Mouse (Mus musculus) stomach, postnatal 0 days (tissue): ENCODE results near the gene Taf8.

Source experiments
- CTCF ChIP-seq: IDR thresholded peaks from 2 replicates; pipeline ENCODE4 v1.5.1; 2016; ENCODE audit warnings: antibody characterized with exemption, low read depth, mild to moderate bottlenecking, moderate library complexity
- EP300 ChIP-seq: optimal IDR thresholded peaks from 2 replicates; pipeline ENCODE3; 2016; ENCODE audit warnings: antibody characterized with exemption

DNA sequence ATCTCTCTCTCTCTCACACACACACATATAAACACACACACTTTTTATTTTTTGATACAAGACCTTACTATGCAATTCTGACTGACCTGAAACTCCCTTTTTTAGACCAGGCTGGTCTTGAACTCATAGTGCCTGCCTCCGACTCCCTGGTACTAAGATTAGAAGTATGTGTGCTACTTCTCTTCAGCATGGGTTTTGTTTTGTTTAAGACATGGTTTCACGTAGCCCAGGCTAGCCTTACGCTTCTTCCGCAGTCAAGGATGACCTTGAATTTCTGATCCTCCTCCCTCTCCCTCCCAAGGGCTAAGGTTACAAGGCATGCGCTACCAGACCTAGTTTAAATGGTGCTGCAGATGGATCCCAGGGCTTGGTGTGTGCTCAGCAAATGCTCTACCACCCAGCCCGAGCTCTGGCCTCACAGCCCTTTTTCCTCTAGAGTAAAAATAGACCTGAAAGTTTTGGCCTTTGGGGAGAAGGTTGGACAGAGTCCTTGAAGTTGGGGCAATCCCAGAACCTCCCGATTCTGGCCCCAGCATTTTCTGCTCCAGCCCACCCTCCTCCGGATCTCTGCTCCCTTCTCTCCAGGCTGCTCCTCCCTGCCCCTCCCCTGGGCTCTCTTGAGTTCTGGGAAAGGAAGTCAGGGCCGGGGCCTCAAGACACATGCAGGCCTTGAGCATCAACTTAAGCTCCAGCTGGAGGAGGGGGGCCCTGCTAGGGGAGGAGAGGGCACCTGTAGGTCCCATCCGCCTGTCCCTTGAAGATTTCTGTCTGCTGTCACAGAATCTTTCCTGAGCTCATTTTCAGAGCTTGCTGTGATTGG, 11.1 kb upstream of the Taf8 start:
- TF ChIP-seq EP300: no peak
- TF ChIP-seq CTCF: no peak
